Mouse (Mus musculus): Measurements from ENCODE around the gene 4930404H24Rik. TPM values are rescaled to one million over a fixed set of nuclear protein-coding genes. Genes with fewer than 3 reads are reported as not detected.
"Not testable (repeated sequence)": the region's sequence is repeated elsewhere in the genome, so short reads cannot be mapped to it uniquely, and the experiment has no call there.

4930404H24Rik gene
- polyA plus RNA-seq, 1 experiment from 2014 or later = not detected

DNA sequence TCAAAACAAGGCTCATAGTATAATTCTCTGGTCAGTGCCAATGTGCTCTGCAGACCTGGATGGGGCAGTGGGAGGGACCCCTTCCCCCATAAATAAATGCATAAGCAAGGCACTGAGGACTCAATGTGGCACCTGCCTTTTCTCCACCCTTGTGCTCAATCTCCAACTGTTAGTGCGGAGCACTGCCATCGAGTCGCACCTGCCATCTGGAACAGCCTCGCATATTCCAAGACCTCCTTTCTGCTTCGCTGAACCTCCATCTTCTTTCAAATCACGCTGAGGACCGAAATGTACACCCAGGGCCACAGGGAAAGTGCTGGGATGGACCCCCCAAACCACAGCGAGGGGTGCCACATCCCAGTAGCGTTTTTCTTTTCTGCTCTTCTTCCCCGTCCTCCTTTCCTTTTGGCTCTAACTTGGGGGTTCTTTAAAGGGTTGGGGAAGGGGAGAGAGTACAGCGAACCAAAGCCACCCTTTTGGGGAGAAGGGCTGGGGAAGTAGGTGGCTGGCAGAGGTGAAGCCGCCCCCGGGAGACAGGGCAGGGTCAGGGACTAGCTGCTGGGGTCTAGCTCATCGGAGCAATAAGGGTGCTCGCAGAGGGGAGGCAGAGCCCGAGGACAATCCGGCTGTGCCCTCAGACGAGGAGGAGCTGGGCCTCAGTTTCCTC is 945 bp upstream of the 4930404H24Rik start:
- ChIA-PET POLR2A (no interaction called here), CTCF (no interaction called here)
- H3K27me3 ChIP-seq = no peaks in the 10 kb centered on the region
- ATAC-seq = no peak
- DNase-seq (ENCODE audit: low read depth, low spot score) = no peak
- in situ Hi-C loops (cut with MboI; ENCODE audit: low pct_unique_long_range_greater_than_20kb) = no loop called here
- no peak for TF ChIP-seq CTCF (IDR thresholded peaks at IDR 0.05)

DNA sequence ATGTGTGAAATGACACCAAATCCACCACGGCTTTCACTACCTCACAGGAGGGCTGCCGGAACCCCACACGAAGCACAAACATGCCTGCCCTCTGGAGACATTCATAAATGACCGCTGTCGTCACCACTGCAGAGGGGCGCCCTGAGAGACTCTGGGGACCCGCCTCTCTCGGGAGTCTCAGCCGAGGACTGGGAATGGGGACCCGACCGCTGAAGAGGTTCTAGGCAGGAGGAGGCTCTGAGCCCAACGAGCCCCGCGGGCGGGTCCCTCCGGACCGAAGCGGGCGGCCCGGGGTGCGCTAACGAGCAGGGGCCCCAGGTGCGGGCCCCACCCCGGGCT is 442 bp upstream of the 4930404H24Rik start:
- no peak for DNase-seq (ENCODE audit: low read depth, low spot score)
- no peak for TF ChIP-seq CTCF (IDR thresholded peaks at IDR 0.05)
- in situ Hi-C loops (cut with MboI; ENCODE audit: low pct_unique_long_range_greater_than_20kb) = no loop called here
- ChIA-PET POLR2A (no interaction called here), CTCF (no interaction called here)
- ATAC-seq = peak; percentile 18
- no peaks in the 10 kb centered on the region for H3K27me3 ChIP-seq

GRCm38 (mm10) chr2:153493393-153493731 is 772 bp downstream of the 4930404H24Rik start:
- no peak for TF ChIP-seq CTCF (IDR thresholded peaks at IDR 0.05)
- no peaks in the 10 kb centered on the region for H3K27me3 ChIP-seq
- POLR2A ChIA-PET = no interaction called here
- ATAC-seq (no peak), DNase-seq (ENCODE audit: low read depth, low spot score) (no peak)
- in situ Hi-C loops (cut with MboI; ENCODE audit: low pct_unique_long_range_greater_than_20kb) = no loop called here
- CTCF ChIA-PET = interaction anchor here (1.3 kb wide), 1 partner anchor 15 kb away, joined by 5 read pairs; no protein-coding TSS in a partner anchor

- CTCF ChIA-PET = interaction anchor here (1.3 kb wide), 1 partner anchor 15 kb away, joined by 5 read pairs; no protein-coding TSS in a partner anchor
- DNase-seq (ENCODE audit: low read depth, low spot score) = no peak
- POLR2A ChIA-PET = no interaction called here
- ATAC-seq = no peak
- no peak for TF ChIP-seq CTCF (IDR thresholded peaks at IDR 0.05)
- in situ Hi-C loops (cut with MboI; ENCODE audit: low pct_unique_long_range_greater_than_20kb) = no loop called here
- H3K27me3 ChIP-seq = no peaks in the 10 kb centered on the region
These were observed 1.2 kb downstream of the 4930404H24Rik start for GRCm38 (mm10) chr2:153493781-153494292.

DNA sequence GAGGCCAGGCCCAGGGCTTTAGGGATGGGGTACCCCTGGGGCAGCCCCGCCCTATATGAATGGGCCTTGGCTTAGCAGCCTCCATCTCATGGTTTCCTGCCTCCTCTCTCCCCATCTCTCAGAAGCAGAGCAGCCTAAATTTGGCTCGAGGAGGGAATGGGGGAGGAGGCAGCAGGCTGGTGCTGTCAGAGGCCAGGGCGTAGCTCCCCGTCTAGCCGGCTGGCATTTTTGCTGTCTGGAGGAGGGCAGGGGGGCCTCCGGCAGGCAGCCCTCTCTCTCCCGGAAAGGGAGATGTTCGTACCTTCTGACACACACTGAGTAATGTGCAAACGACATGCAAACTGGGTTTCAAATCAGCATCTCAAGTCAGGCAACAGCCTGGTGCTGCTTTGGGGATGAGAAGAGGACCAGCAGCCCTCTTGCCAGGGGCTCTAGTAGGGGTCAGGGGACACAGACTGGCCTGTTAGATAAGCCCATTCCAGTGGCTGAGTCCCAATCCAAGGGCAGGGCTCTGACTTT is 1.8 kb downstream of the 4930404H24Rik start:
- no peak for TF ChIP-seq CTCF (IDR thresholded peaks at IDR 0.05)
- DNase-seq (ENCODE audit: low read depth, low spot score) (no peak), ATAC-seq (no peak)
- in situ Hi-C loops (cut with MboI; ENCODE audit: low pct_unique_long_range_greater_than_20kb) = no loop called here
- ChIA-PET POLR2A (no interaction called here), CTCF (interaction anchor here (1.3 kb wide), 1 partner anchor 16 kb away, joined by 5 read pairs; no protein-coding TSS in a partner anchor)
- H3K27me3 ChIP-seq = no peaks in the 10 kb centered on the region

DNA sequence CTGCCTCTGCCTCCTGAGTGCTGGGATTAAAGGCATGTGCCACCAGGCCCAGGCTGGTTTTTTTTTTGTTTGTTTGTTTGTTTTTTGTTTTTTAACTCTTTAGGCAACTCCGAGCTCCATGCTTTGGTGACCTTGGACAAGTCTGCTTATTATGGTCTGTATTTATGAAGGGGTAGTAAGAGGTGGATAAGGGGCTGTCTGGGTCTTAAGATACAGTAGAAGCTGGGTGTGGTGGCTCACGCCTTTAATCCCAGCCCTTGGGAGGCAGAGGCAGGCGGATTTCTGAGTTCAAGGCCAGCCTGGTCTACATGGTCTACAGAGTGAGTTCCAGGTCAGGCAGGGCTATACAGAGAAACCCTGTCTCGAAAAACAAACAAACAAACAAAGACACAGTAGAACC is 2.8 kb downstream of the 4930404H24Rik start:
- CTCF ChIA-PET = interaction anchor here (1.3 kb wide), 1 partner anchor 10 kb away, joined by 3 read pairs; no protein-coding TSS in a partner anchor
- DNase-seq (ENCODE audit: low read depth, low spot score); ATAC-seq; in situ Hi-C loops (cut with MboI; ENCODE audit: low pct_unique_long_range_greater_than_20kb); H3K27me3 ChIP-seq; POLR2A ChIA-PET: not testable (repeated sequence)

- no peak for ATAC-seq
- in situ Hi-C loops (cut with MboI; ENCODE audit: low pct_unique_long_range_greater_than_20kb) = no loop called here
These were observed 3.2 kb downstream of the 4930404H24Rik start for GRCm38 (mm10) chr2:153495818-153496217.

DNA sequence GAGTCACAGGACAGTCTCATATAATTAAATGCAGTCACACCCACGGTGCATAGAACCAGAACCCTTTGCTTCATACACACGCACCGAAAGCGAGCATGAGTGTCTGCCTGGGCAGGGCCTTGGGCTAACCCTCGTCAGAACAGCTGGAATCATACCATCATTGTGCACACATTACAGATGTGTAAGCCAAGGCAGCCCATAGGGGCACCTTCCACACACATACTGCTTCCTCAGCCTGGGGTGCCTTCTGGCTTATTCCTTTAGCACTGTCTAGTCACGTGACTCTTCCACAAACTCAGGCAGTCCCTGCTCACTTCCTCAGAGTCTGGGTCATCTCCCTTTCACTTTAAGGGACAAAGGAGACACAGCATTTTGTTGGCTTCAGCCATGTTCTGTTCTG is 3.7 kb downstream of the 4930404H24Rik start:
- ATAC-seq (no peak), DNase-seq (ENCODE audit: low read depth, low spot score) (no peak)
- POLR2A ChIA-PET = no interaction called here
- CTCF ChIA-PET = interaction anchor here (1.3 kb wide), 1 partner anchor 9 kb away, joined by 3 read pairs; no protein-coding TSS in a partner anchor
- no peak for TF ChIP-seq CTCF (IDR thresholded peaks at IDR 0.05)
- no peaks in the 10 kb centered on the region for H3K27me3 ChIP-seq
- in situ Hi-C loops (cut with MboI; ENCODE audit: low pct_unique_long_range_greater_than_20kb) = no loop called here

More at GRCm38 (mm10) chr2:153495818-153496217, 3.2 kb downstream of the 4930404H24Rik start:
- TF ChIP-seq CTCF (IDR thresholded peaks at IDR 0.05) = no peak
- ChIA-PET POLR2A (no interaction called here), CTCF (interaction anchor here (1.3 kb wide), 1 partner anchor 10 kb away, joined by 3 read pairs; no protein-coding TSS in a partner anchor)
- no peak for DNase-seq (ENCODE audit: low read depth, low spot score)
- H3K27me3 ChIP-seq = no peaks in the 10 kb centered on the region

DNA sequence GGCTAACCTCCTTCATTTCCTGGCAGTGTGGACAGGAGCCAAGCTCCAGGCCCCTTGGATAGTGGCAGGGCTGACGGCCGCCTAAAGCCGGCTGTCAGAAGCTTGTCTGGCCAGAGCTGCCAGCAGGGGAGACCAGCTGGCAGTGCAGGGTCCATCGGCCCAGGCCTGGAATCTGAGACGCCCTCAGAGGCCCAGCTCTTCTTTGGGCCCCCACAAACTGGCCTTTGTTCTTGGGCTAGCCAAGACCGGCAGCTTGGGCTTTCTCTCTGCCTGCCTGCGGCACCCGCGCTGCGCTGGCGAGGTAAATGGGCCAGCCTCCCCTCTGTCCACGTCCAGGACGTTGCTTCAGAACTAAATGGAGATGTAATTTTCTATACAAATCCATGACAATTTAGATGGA is 4.3 kb downstream of the 4930404H24Rik start:
- ChIA-PET CTCF (no interaction called here), POLR2A (no interaction called here)
- no peak for ATAC-seq
- no peak for TF ChIP-seq CTCF (IDR thresholded peaks at IDR 0.05)
- in situ Hi-C loops (cut with MboI; ENCODE audit: low pct_unique_long_range_greater_than_20kb) = no loop called here
- no peaks in the 10 kb centered on the region for H3K27me3 ChIP-seq
- no peak for DNase-seq (ENCODE audit: low read depth, low spot score)

GRCm38 (mm10) chr2:153499154-153499553 is 6.6 kb downstream of the 4930404H24Rik start:
- no peaks in the 10 kb centered on the region for H3K27me3 ChIP-seq
- ChIA-PET CTCF (interaction anchor here (0.6 to 3.2 kb wide), 6 partner anchors 12 to 88 kb away, joined by 3 to 13 read pairs (median 4); no protein-coding TSS in a partner anchor), POLR2A (no interaction called here)
- in situ Hi-C loops (cut with MboI; ENCODE audit: low pct_unique_long_range_greater_than_20kb) = no loop called here
- no peak for DNase-seq (ENCODE audit: low read depth, low spot score)
- ATAC-seq = no peak
- no peak for TF ChIP-seq CTCF (IDR thresholded peaks at IDR 0.05)

GRCm38 (mm10) chr2:153506385-153506784 is 13.8 kb downstream of the 4930404H24Rik start:
- ATAC-seq (no peak), DNase-seq (ENCODE audit: low read depth, low spot score) (no peak)
- POLR2A ChIA-PET = no interaction called here
- in situ Hi-C loops (cut with MboI; ENCODE audit: low pct_unique_long_range_greater_than_20kb) = no loop called here
- TF ChIP-seq CTCF (IDR thresholded peaks at IDR 0.05) = no peak
- no peaks in the 10 kb centered on the region for H3K27me3 ChIP-seq
- CTCF ChIA-PET = no interaction called here
